Mouse (Mus musculus) lung, postnatal 0 days (tissue): ENCODE data around the gene Gm49383. TPM values are rescaled to one million over a fixed set of nuclear protein-coding genes. Genes with fewer than 3 reads are reported as not detected.
"Not testable (repeated sequence)": the region's sequence is repeated elsewhere in the genome, so short reads cannot be mapped to it uniquely, and the experiment has no call there.

ENCODE experiments used
- ATAC-seq: fragments of 200-750 bp; cut with Nextera tagmentation; 2 replicates; pipeline ENCODE4 v1.8.0; 2017; ENCODE audit warnings: moderate library complexity
- DNase-seq: peaks from one replicate; pipeline ENCODE4 v3.0.0-alpha.2; 2016; ENCODE audit warnings: low spot score
- H3K27ac ChIP-seq: fragments of 300-500 bp; sonication (generic); 2 replicates; pipeline ENCODE4 v1.5.1; 2014; ENCODE audit warnings: antibody characterized with exemption, mild to moderate bottlenecking, low read length, mixed read lengths
- H3K27me3 ChIP-seq: fragments of 300-500 bp; sonication (generic); replicated peaks from 2 replicates; pipeline ENCODE4 v1.6.1; 2014; ENCODE audit warnings: low read length, mixed read lengths; ENCODE audit not compliant: insufficient read depth
- H3K36me3 ChIP-seq: fragments of 300-500 bp; sonication (generic); 2 replicates; pipeline ENCODE4 v1.6.1; 2014; ENCODE audit warnings: low read length, mixed read lengths; ENCODE audit not compliant: insufficient read depth
- H3K4me1 ChIP-seq: fragments of 300-500 bp; sonication (generic); 2 replicates; pipeline ENCODE4 v1.6.1; 2014; ENCODE audit warnings: antibody characterized with exemption, low read depth, low read length, mixed read lengths; ENCODE audit not compliant: insufficient read depth
- H3K4me2 ChIP-seq: fragments of 300-500 bp; sonication (generic); replicated peaks from 2 replicates; pipeline ENCODE4 v1.6.1; 2014; ENCODE audit warnings: low read depth, mild to moderate bottlenecking, low read length, moderate library complexity, mixed read lengths
- H3K4me3 ChIP-seq: fragments of 300-500 bp; sonication (generic); 2 replicates; pipeline ENCODE4 v1.5.1; 2014; ENCODE audit warnings: low read depth, low read length
- H3K9ac ChIP-seq: fragments of 300-500 bp; sonication (generic); replicated peaks from 2 replicates; pipeline ENCODE4 v1.6.1; 2014; ENCODE audit warnings: low read depth, mild to moderate bottlenecking
- H3K9me3 ChIP-seq: fragments of 300-500 bp; sonication (generic); 2 replicates; pipeline ENCODE4 v1.6.1; 2016; ENCODE audit warnings: low read length, mixed read lengths
- CTCF ChIP-seq: IDR thresholded peaks from 2 replicates; pipeline ENCODE4 v1.5.1; 2016; ENCODE audit warnings: antibody characterized with exemption, mild to moderate bottlenecking
- EP300 ChIP-seq: IDR thresholded peaks from 2 replicates; pipeline ENCODE4 v1.6.1; 2016; ENCODE audit warnings: antibody characterized with exemption, mild to moderate bottlenecking, control low read depth
- WGBS: fragments of 180-500 bp; shearing (Covaris S2); extraction: QIAGEN DNeasy Blood & Tissue Kit; methylation state at CpG from one replicate; pipeline ENCODE4 v1.1.7; 2014; 5-methylcytosine and 5-hydroxymethylcytosine counted together
- polyA plus RNA-seq: library from polyadenylated mRNA; unstranded; fragments of >200 nt; fragmentation: Nextera tagmentation; extraction: Ambion mirVana; gene quantifications from 2 replicates; pipeline ENCODE4 v1.2.1, GENCODE M21; 2015

Gene Gm49383
- polyA plus RNA-seq, 1 experiment from 2014 or later, result 8.2 TPM

- peak; percentile 88 for DNase-seq
- TF ChIP-seq CTCF (peak; percentile 79), EP300 (peak; percentile 16; the same call in 1 of the 2 replicates)
- Histone ChIP-seq H3K4me2 (0 out of 2 replicates have a peak overlapping the region, but pooled peaks have one; percentile 11), H3K9ac (no peak overlapping the region), H3K36me3 (0 out of 2 replicates have a peak, but pooled peaks cover 4% of the 10 kb centered on the region), H3K27me3 (no peaks in the 10 kb centered on the region), H3K27ac (no peak overlapping the region), H3K9me3 (no peaks in the 10 kb centered on the region), H3K4me1 (peaks cover 4% of the 10 kb centered on the region; the same call in 1 of the 2 replicates), H3K4me3 (peak overlapping the region; percentile 12; the same call in 1 of the 2 replicates)
- peak; percentile 6 for ATAC-seq
- 4% methylated on average over 9 of the region's 9 CpGs for WGBS
Observed at GRCm38 (mm10) chr12:69159578-69159940, 37.3 kb downstream of the Gm49383 start.

DNA sequence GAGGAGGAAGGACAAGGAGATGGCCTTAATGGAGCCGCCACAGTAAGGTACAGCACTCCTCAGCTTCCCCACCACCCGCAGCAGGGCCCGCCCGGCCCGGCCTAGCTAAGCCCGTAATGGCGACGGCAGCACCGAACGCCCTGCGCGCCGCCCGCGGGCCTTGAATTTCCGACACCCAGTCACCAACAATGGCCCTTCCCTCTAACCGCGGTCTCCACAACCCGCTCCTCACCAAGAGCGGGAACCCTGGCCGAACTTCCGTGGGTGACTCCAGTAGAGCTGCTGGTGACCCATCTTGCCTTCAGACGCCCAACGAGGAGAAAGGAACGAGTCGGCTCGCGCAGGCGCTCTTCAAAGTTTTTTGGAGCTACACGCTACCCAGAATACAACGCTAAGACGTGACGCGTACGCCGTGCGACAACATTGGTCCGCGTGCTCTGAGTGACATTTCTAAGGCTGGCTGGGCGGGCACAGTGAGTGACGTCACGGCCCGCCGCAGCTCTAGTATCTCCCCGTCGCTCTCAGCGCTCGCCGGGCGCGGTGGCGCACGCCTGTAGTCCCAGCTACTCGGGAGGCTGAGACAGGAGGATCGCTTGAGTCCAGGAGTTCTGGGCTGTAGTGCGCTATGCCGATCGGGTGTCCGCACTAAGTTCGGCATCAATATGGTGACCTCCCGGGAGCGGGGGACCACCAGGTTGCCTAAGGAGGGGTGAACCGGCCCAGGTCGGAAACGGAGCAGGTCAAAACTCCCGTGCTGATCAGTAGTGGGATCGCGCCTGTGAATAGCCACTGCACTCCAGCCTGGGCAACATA, 37.9 kb downstream of the Gm49383 start, which contains the start of gene Rps29:
Gene Rps29, minus strand, starts transcription at position 422 of the 813 bp plus-strand sequence.
- DNase-seq, result peak; percentile 99
- peak within 1 kb of the TSS; percentile 92 for H3K27ac ChIP-seq
- peak within 1 kb of the TSS; percentile 66 for H3K4me2 ChIP-seq
- ATAC-seq, result peak; percentile 99
- not testable (repeated sequence) for H3K4me1 ChIP-seq, H3K9me3 ChIP-seq, H3K36me3 ChIP-seq, H3K27me3 ChIP-seq
- H3K9ac ChIP-seq, result peak within 1 kb of the TSS; percentile 63
- peak within 1 kb of the TSS; percentile 53 for H3K4me3 ChIP-seq
- WGBS, result under 1% methylated on average over 54 of the region's 68 CpGs

DNA sequence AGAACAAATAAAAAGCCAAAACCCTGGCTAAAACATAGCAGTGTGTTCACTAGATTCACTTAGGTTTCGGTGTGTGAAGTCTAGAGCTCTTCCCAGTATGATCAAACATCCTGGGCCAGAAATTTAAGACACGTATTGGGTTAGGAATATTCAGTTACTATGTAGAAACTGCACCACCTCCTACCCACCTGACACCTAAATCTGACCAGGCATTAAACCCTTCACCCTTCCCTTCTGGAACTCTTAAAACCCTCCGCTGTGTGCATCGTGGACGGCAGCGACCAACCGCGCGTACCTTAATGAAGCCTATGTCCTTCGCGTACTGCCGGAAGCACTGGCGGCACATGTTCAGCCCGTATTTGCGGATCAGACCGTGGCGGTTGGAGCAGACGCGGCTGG, 38.5 kb downstream of the Gm49383 start:
- peak overlapping the region; percentile 66 for H3K4me2 ChIP-seq
- peaks cover 4% of the 10 kb centered on the region; the same call in 1 of the 2 replicates for H3K4me1 ChIP-seq
- no peak for ATAC-seq
- 0 out of 2 replicates have a peak, but pooled peaks cover 4% of the 10 kb centered on the region for H3K36me3 ChIP-seq
- no peaks in the 10 kb centered on the region for H3K27me3 ChIP-seq
- H3K9me3 ChIP-seq, result no peaks in the 10 kb centered on the region
- peak overlapping the region; percentile 63 for H3K9ac ChIP-seq
- H3K27ac ChIP-seq, result peak overlapping the region; percentile 92
- TF ChIP-seq EP300, result no peak
- TF ChIP-seq CTCF, result no peak
- peak; percentile 37 for DNase-seq
- under 1% methylated on average over 19 of the region's 19 CpGs for WGBS
- H3K4me3 ChIP-seq, result peak overlapping the region; percentile 53

DNA sequence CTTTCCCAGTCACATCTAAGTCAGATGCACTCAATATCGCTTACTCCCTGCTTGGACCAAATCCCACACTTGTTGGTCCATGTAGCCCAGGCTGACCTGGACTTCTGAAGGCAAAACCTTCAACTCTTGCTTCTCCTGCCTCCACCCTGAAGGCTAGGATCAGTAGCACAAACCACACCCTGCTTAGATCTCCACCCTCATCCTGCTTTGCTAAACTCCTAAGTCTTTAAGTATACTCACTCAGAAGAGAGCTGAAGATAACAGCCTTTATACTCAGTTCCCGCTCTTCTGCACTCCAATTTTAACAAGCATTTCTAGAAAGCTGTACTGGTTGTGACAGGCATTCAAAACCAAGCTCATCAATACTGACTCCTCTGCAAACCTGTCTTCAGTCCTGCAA, 39.8 kb downstream of the Gm49383 start:
- no peak overlapping the region for H3K9ac ChIP-seq
- H3K4me2 ChIP-seq, result no peak overlapping the region
- H3K36me3 ChIP-seq, result 0 out of 2 replicates have a peak, but pooled peaks cover 4% of the 10 kb centered on the region
- no peaks in the 10 kb centered on the region for H3K9me3 ChIP-seq
- ATAC-seq (no peak), DNase-seq (no peak)
- no peaks in the 10 kb centered on the region for H3K27me3 ChIP-seq
- 90% methylated on average over 2 of the region's 2 CpGs for WGBS
- TF ChIP-seq EP300 (no peak), CTCF (no peak)
- H3K4me3 ChIP-seq, result no peak overlapping the region
- no peak overlapping the region for H3K27ac ChIP-seq
- peaks cover 4% of the 10 kb centered on the region; the same call in 1 of the 2 replicates for H3K4me1 ChIP-seq

GRCm38 (mm10) chr12:69156436-69156835, 40.5 kb downstream of the Gm49383 start:
- Histone ChIP-seq H3K4me3 (no peak overlapping the region), H3K9me3 (no peaks in the 10 kb centered on the region), H3K27ac (no peak overlapping the region), H3K4me1 (peaks cover 4% of the 10 kb centered on the region; the same call in 1 of the 2 replicates), H3K9ac (no peak overlapping the region), H3K27me3 (no peaks in the 10 kb centered on the region), H3K4me2 (no peak overlapping the region), H3K36me3 (0 out of 2 replicates have a peak, but pooled peaks cover 4% of the 10 kb centered on the region)
- ATAC-seq (no peak), DNase-seq (no peak)
- 73% methylated on average over 4 of the region's 4 CpGs for WGBS
- no peak for TF ChIP-seq EP300
- no peak for TF ChIP-seq CTCF

DNA sequence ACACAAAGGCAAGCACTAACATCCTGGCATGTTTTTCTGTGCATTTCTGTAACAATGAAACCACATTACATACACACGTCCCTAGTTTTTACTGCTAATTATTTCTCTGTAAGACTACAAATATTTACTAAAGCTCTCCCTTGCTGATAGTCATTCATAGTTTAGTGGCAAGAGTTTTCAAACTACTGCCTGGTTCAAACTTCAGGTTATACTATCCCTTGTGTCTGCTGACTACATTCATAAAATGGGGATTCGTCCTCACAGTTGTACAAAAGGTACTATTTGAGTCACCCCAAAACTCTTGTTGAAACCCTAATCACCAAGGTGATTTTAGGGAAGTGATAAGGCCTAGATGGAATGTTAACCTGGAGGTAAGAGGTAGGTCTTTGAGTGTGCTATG, 41.0 kb downstream of the Gm49383 start:
- ATAC-seq (no peak), DNase-seq (no peak)
- H3K4me3 ChIP-seq, result no peak overlapping the region
- no peak overlapping the region for H3K9ac ChIP-seq
- peaks cover 4% of the 10 kb centered on the region; the same call in 1 of the 2 replicates for H3K4me1 ChIP-seq
- no peak overlapping the region for H3K4me2 ChIP-seq
- H3K27ac ChIP-seq, result no peak overlapping the region
- H3K27me3 ChIP-seq, result no peaks in the 10 kb centered on the region
- WGBS, result 79% methylated on average over 2 of the region's 2 CpGs
- no peaks in the 10 kb centered on the region for H3K9me3 ChIP-seq
- 0 out of 2 replicates have a peak, but pooled peaks cover 4% of the 10 kb centered on the region for H3K36me3 ChIP-seq
- no peak for TF ChIP-seq CTCF
- no peak for TF ChIP-seq EP300
